8 mouse cellular contexts compared by ENCODE assay signal in the genomic region with DNA sequence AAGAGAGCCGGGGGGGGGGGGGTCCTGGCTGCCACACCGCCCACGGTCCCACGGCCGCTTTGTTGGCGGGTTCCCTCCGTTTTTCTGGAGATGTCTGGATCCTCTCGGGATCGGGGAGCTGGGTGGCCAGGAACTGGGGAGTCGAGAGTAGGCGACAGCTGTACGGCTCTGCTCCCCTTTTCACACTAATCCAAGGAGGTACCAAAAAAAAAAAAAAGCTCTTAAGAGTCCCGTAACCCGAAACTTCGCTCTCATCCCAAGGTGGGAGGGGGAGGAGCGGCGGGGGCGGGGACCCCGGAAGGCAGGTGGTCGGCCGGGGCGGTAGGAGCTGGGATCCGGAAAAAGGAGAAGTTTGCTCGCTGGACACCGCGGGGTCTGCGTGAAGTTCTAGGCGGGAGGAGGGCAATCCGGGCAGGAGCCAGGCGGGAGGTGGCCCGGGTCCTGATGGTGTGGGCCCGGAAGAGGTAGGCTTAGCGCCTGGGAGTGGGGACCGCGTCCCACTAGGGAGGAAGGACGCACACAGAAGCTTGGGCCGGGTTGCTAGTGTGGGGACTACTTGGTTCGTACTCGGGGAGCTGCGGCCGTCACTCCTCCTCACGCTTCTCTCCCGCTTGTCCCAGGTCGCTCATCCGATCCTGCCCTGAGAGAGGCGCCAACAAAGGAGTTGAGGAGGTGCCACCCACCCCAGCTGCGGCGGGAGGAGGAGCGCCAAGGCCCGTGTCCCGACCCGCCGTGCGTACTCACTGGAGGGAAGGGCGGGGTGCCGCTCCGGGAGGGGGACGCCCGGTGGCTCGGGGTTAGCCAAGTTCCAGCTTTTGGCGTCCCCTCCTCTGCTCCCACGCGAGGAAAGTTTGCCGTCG. TPM values are rescaled to one million over a fixed set of nuclear protein-coding genes. Genes with fewer than 3 reads are reported as not detected.
A peak's percentile ranks its signal among the peaks of the same experiment; 100 is the strongest.
DNase-seq lines count a peak whose midpoint lies in the region; ATAC-seq and TF ChIP-seq lines count a peak whose summit lies in the region.

No protein-coding gene starts in this region.

- 0 out of 2 replicates have a peak, but pooled peaks cover 2% of the 10 kb centered on the region for H3K27me3 ChIP-seq in intestine, embryonic 15.5 days (replicated peaks)
- H3K27me3 ChIP-seq in liver, embryonic 16.5 days (ENCODE audit: control insufficient read depth, insufficient read depth, low read depth, low read length), result peaks cover 48% of the 10 kb centered on the region
- peaks cover 11% of the 10 kb centered on the region for H3K27me3 ChIP-seq in neural tube, embryonic 13.5 days

- H3K9me3 ChIP-seq in intestine, embryonic 15.5 days, result no peaks in the 10 kb centered on the region
- no peaks in the 10 kb centered on the region for H3K9me3 ChIP-seq in liver, embryonic 16.5 days (replicated peaks; ENCODE audit: control insufficient read depth, low read length)
- H3K9me3 ChIP-seq in neural tube, embryonic 13.5 days, result no peaks in the 10 kb centered on the region

- H3K9ac ChIP-seq in intestine, embryonic 15.5 days, result peak overlapping the region; percentile 67
- no peak overlapping the region for H3K9ac ChIP-seq in liver, embryonic 16.5 days (ENCODE audit: low read depth, low read length)
- peak overlapping the region; percentile 83 for H3K9ac ChIP-seq in neural tube, embryonic 13.5 days

- ATAC-seq in granulocyte monocyte progenitor cell, adult 5-6 weeks (replicated peaks; ENCODE audit: poor library complexity, severe bottlenecking), result peak; percentile 54
- ATAC-seq in intestine, embryonic 15.5 days, result peak; percentile 74
- 0 out of 2 replicates have a peak, but pooled peaks have one; percentile 13 for ATAC-seq in liver, embryonic 16.5 days (ENCODE audit: low read depth)
- ATAC-seq in neural tube, embryonic 13.5 days (ENCODE audit: low read depth), result peak; percentile 78

- WGBS in intestine, embryonic 15.5 days, result under 1% methylated on average over 62 of the region's 65 CpGs
- WGBS in liver, embryonic 16.5 days (ENCODE audit: insufficient replicate concordance), result under 1% methylated on average over 61 of the region's 65 CpGs
- 1% methylated on average over 64 of the region's 65 CpGs for WGBS in neural tube, embryonic 13.5 days

- no peaks in the 10 kb centered on the region for H3K36me3 ChIP-seq in intestine, embryonic 15.5 days
- H3K36me3 ChIP-seq in liver, embryonic 16.5 days (ENCODE audit: control insufficient read depth, insufficient read depth), result no peaks in the 10 kb centered on the region
- H3K36me3 ChIP-seq in neural tube, embryonic 13.5 days, result peaks cover 3% of the 10 kb centered on the region; the same call in 1 of the 2 replicates

- H3K27ac ChIP-seq in cortical plate, adult 2 months (ENCODE audit: insufficient read depth, low read length), result no peak overlapping the region
- H3K27ac ChIP-seq in intestine, embryonic 15.5 days, result peak overlapping the region; percentile 73
- H3K27ac ChIP-seq in liver, embryonic 16.5 days (ENCODE audit: low read length), result no peak overlapping the region
- peak overlapping the region; percentile 84 for H3K27ac ChIP-seq in neural tube, embryonic 13.5 days (replicated peaks)

- H3K4me3 ChIP-seq in cortical plate, adult 2 months (ENCODE audit: insufficient read depth, low read length), result peak overlapping the region; percentile 77
- H3K4me3 ChIP-seq in intestine, embryonic 15.5 days (replicated peaks), result peak overlapping the region; percentile 66
- H3K4me3 ChIP-seq in liver, embryonic 16.5 days (ENCODE audit: low read depth, low read length), result peak overlapping the region; percentile 54
- H3K4me3 ChIP-seq in neural tube, embryonic 13.5 days, result peak overlapping the region; percentile 76

- H3K4me1 ChIP-seq in cortical plate, adult 2 months (ENCODE audit: control insufficient read depth, insufficient read depth, low read length), result no peaks in the 10 kb centered on the region
- peaks cover 11% of the 10 kb centered on the region for H3K4me1 ChIP-seq in intestine, embryonic 15.5 days (replicated peaks)
- no peaks in the 10 kb centered on the region for H3K4me1 ChIP-seq in liver, embryonic 16.5 days (ENCODE audit: control insufficient read depth, low read depth, low read length)
- H3K4me1 ChIP-seq in neural tube, embryonic 13.5 days (replicated peaks), result peaks cover 33% of the 10 kb centered on the region

- H3K4me2 ChIP-seq in intestine, embryonic 15.5 days (replicated peaks), result peak overlapping the region; percentile 99
- peak overlapping the region; percentile 63 for H3K4me2 ChIP-seq in liver, embryonic 16.5 days (ENCODE audit: low read depth, low read length)
- H3K4me2 ChIP-seq in neural tube, embryonic 13.5 days, result peak overlapping the region; percentile 95

- peak; percentile 41 for DNase-seq in right cerebral cortex, postnatal 25 days
- DNase-seq in right cerebral cortex, postnatal 4 days, result no peak
- DNase-seq in layer of hippocampus, adult 8-10 months (ENCODE audit: low spot score in 2 of 2), result no peak

- no peak for TF ChIP-seq CTCF in cortical plate, adult 2 months (IDR thresholded peaks at IDR 0.05; ENCODE audit: extremely low read depth, insufficient read depth, low read length)

- no peak for TF ChIP-seq POLR2A in cortical plate, adult 2 months (IDR thresholded peaks at IDR 0.05; ENCODE audit: extremely low read depth, insufficient read depth, low read length)

RNA-seq across cellular contexts. Expression of a gene that starts 1.1 kb away (rescaled TPM):
- polyA plus RNA-seq in cortical plate, adult 2 months (2012; rRNA removed), result 12.2 and 12.5 TPM in 2 replicates
- total RNA-seq in granulocyte monocyte progenitor cell, adult 5-6 weeks (2014; fragmentation: Nextera tagmentation), result not detected in 2 replicates
- not detected in 2 replicates for total RNA-seq in granulocyte monocyte progenitor cell, adult 5-6 weeks (2017)
- polyA plus RNA-seq in intestine, embryonic 15.5 days (2015; fragmentation: Nextera tagmentation; extraction: Ambion mirVana), result 7.3 and 9.3 TPM in 2 replicates
- polyA plus RNA-seq in liver, embryonic 16.5 days (2015; fragmentation: Nextera tagmentation; extraction: Ambion mirVana), result 0.08 and 0.11 TPM in 2 replicates
- 21.1 and 21.7 TPM in 2 replicates for polyA plus RNA-seq in neural tube, embryonic 13.5 days (2015; fragmentation: Nextera tagmentation; extraction: Ambion mirVana)
- total RNA-seq in layer of hippocampus, adult 8-10 months (2022), result 10 to 100 TPM in 1 of 4 experiments, 1 to 10 TPM in 3; 7.5 to 10.1 (median 9.5) TPM

Comparison
In these comparisons a context has a peak if more than half of its experiments do, and no peak if none do; other contexts are left out.
1. H3K27ac ChIP-seq: peak in intestine, embryonic 15.5 days (single experiment) and neural tube, embryonic 13.5 days (single experiment); none in cortical plate, adult 2 months (single experiment) and liver, embryonic 16.5 days (single experiment).
2. ATAC-seq: peak in every context shown above with its lines; median percentile 78 in neural tube, embryonic 13.5 days; 74 in intestine, embryonic 15.5 days; 54 in granulocyte monocyte progenitor cell, adult 5-6 weeks; 13 in liver, embryonic 16.5 days.
3. Peak in every context shown above with its lines, with median percentiles within 50 percentile points of each other: H3K4me3 ChIP-seq and H3K4me2 ChIP-seq.